Mouse (Mus musculus): ENCODE data around the gene Sin3b. TPM values are rescaled to one million over a fixed set of nuclear protein-coding genes. Genes with fewer than 3 reads are reported as not detected.

Sin3b gene
- polyA plus RNA-seq, 1 experiment from 2014 or later = 110 TPM

DNA sequence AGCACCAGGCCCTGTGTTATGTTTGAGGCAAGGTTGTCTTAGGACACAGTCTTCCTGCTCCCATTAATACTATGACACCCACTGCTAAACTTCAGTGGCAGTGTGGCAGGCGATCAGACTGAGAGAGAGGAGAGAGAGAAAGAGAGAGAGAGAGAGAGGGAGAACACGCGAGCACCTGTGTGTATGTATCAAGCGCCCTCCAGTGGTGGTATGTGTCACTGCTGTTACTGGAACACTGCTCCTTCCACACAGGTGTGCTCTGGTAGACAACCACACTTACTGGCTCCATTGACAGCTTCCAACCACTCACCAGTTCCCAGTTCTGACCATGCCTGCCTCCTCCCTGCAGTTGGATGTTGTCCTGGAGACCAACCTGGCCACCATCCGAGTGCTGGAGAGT, 23.0 kb downstream of the Sin3b start:
- DNase-seq (ENCODE audit: low spot score) (no peak), ATAC-seq (replicated peaks; ENCODE audit: low FRiP score) (no peak)
- Histone ChIP-seq H3K27ac (ENCODE audit: low read depth, low read length) (no peak overlapping the region), H3K9me3 (ENCODE audit: control insufficient read depth, low read length) (no peaks in the 10 kb centered on the region), H3K4me2 (no peak overlapping the region), H3K9ac (ENCODE audit: low read depth, low read length) (no peak overlapping the region), H3K4me1 (replicated peaks; ENCODE audit: control insufficient read depth, insufficient read depth, low read length) (no peaks in the 10 kb centered on the region), H3K36me3 (ENCODE audit: control insufficient read depth, insufficient read depth, low read length) (peaks cover 38% of the 10 kb centered on the region), H3K4me3 (ENCODE audit: low read depth, low read length) (no peak overlapping the region), H3K27me3 (replicated peaks; ENCODE audit: control insufficient read depth, insufficient read depth, low read length) (no peaks in the 10 kb centered on the region)
- whole genome bisulfite sequencing = 58% methylated on average over 5 of the region's 5 CpGs

DNA sequence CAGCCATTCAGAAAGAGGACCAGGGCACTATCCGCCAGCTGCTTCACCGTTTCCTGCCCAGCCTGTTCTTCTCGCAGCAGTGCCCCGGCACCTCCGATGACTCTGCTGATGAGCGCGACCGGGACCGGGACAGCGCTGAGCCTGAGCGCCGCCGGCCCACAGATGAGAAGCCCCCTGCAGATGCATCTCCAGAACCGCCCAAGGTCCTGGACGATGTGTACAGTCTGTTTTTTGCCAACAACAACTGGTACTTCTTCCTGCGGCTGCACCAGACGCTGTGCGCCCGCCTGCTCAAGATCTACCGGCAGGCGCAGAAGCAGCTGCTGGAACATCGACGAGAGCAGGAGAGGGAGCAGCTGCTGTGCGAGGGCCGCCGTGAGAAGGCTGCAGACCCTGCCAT, 26.8 kb downstream of the Sin3b start:
- 91% methylated on average over 26 of the region's 26 CpGs for WGBS
- no peak for ATAC-seq (replicated peaks; ENCODE audit: low FRiP score)
- Histone ChIP-seq H3K36me3 (ENCODE audit: control insufficient read depth, insufficient read depth, low read length) (peaks cover 51% of the 10 kb centered on the region), H3K27ac (ENCODE audit: low read depth, low read length) (no peak overlapping the region), H3K4me1 (replicated peaks; ENCODE audit: control insufficient read depth, insufficient read depth, low read length) (no peaks in the 10 kb centered on the region), H3K27me3 (replicated peaks; ENCODE audit: control insufficient read depth, insufficient read depth, low read length) (no peaks in the 10 kb centered on the region), H3K9me3 (ENCODE audit: control insufficient read depth, low read length) (no peaks in the 10 kb centered on the region), H3K9ac (ENCODE audit: low read depth, low read length) (no peak overlapping the region), H3K4me3 (ENCODE audit: low read depth, low read length) (no peak overlapping the region), H3K4me2 (no peak overlapping the region)
- peak; percentile 22 for DNase-seq (ENCODE audit: low spot score)

DNA sequence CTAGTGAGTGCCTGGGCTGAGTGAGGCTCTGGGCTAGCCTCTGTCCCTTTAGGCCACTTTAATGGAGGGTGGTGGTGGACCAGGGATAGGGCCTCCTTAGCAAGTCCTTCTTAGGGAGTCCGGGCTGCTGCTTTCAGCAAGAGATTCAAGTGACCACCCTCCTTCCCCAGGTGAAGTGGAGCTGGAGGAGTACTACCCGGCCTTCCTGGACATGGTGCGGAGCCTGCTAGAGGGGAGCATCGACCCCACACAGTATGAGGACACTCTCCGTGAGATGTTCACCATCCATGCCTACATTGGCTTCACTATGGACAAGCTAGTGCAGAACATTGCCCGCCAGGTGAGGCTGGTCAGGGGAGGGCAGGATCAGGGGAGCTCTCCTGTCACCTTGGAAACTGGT, 27.2 kb downstream of the Sin3b start:
- no peak overlapping the region for H3K4me3 ChIP-seq (ENCODE audit: low read depth, low read length)
- H3K27ac ChIP-seq (ENCODE audit: low read depth, low read length) = no peak overlapping the region
- H3K4me2 ChIP-seq = no peak overlapping the region
- peaks cover 49% of the 10 kb centered on the region for H3K36me3 ChIP-seq (ENCODE audit: control insufficient read depth, insufficient read depth, low read length)
- H3K27me3 ChIP-seq (replicated peaks; ENCODE audit: control insufficient read depth, insufficient read depth, low read length) = no peaks in the 10 kb centered on the region
- DNase-seq (ENCODE audit: low spot score) (peak; percentile 10), ATAC-seq (replicated peaks; ENCODE audit: low FRiP score) (no peak)
- H3K4me1 ChIP-seq (replicated peaks; ENCODE audit: control insufficient read depth, insufficient read depth, low read length) = no peaks in the 10 kb centered on the region
- H3K9me3 ChIP-seq (ENCODE audit: control insufficient read depth, low read length) = no peaks in the 10 kb centered on the region
- 90% methylated on average over 6 of the region's 6 CpGs for WGBS
- no peak overlapping the region for H3K9ac ChIP-seq (ENCODE audit: low read depth, low read length)

DNA sequence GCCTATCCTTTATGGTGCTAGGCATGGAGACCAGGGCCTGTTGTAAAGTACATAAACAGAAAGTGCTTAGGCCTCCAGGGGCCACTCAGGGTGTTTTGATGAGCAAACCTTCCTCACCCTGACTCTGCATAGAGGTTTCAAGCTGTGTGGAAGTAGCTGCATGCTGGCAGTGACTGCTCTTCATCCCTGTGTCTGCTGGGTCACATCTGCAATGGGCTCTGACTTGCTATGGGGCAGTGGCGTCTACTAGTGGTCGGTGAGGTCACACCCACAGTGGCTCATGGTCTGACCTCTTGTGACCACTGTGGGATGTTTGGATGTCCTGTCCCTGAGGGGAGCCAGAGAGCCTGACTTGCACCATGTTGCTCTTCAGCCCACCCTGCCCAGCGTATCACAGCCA, 28.0 kb downstream of the Sin3b start:
- no peak overlapping the region for H3K4me3 ChIP-seq (ENCODE audit: low read depth, low read length)
- H3K9ac ChIP-seq (ENCODE audit: low read depth, low read length) = no peak overlapping the region
- DNase-seq (ENCODE audit: low spot score) = no peak

DNA sequence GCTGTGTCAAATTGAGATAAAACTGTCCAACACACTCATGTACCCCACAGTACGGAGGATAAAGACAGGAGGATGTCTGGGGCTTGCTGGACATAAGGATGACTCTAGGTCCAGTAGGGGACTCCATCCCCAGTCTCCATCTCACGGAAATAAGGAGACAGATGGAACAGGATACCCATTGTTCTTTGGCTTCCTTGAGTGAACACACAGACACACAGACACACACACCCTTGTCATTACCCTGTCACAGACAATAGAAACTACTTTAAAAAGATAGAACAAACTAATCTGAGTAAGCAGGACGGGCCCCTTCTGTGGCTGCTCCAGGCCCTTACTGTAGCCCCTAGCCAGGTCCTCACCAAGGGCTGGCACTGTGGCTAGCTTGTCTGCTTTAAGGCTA, 29.2 kb downstream of the Sin3b start:
- H3K9ac ChIP-seq (ENCODE audit: low read depth, low read length) = no peak overlapping the region
- DNase-seq (ENCODE audit: low spot score) (peak; percentile 24), ATAC-seq (replicated peaks; ENCODE audit: low FRiP score) (no peak)
- H3K9me3 ChIP-seq (ENCODE audit: control insufficient read depth, low read length) = no peaks in the 10 kb centered on the region
- H3K4me3 ChIP-seq (ENCODE audit: low read depth, low read length) = no peak overlapping the region
- no peaks in the 10 kb centered on the region for H3K27me3 ChIP-seq (replicated peaks; ENCODE audit: control insufficient read depth, insufficient read depth, low read length)
- peaks cover 54% of the 10 kb centered on the region for H3K36me3 ChIP-seq (ENCODE audit: control insufficient read depth, insufficient read depth, low read length)
- no peak overlapping the region for H3K27ac ChIP-seq (ENCODE audit: low read depth, low read length)
- no peaks in the 10 kb centered on the region for H3K4me1 ChIP-seq (replicated peaks; ENCODE audit: control insufficient read depth, insufficient read depth, low read length)
- 79% methylated on average over 3 of the region's 3 CpGs for WGBS
- H3K4me2 ChIP-seq = no peak overlapping the region

More for the DNA sequence above, 28.0 kb downstream of the Sin3b start:
- H3K27me3 ChIP-seq (replicated peaks; ENCODE audit: control insufficient read depth, insufficient read depth, low read length) = no peaks in the 10 kb centered on the region
- no peaks in the 10 kb centered on the region for H3K4me1 ChIP-seq (replicated peaks; ENCODE audit: control insufficient read depth, insufficient read depth, low read length)
- H3K4me2 ChIP-seq = no peak overlapping the region
- no peak overlapping the region for H3K27ac ChIP-seq (ENCODE audit: low read depth, low read length)
- 83% methylated on average over 3 of the region's 3 CpGs for WGBS
- peaks cover 51% of the 10 kb centered on the region for H3K36me3 ChIP-seq (ENCODE audit: control insufficient read depth, insufficient read depth, low read length)
- ATAC-seq (replicated peaks; ENCODE audit: low FRiP score) = no peak
- H3K9me3 ChIP-seq (ENCODE audit: control insufficient read depth, low read length) = no peaks in the 10 kb centered on the region

GRCm38 (mm10) chr8:72753165-72753564, 30.1 kb downstream of the Sin3b start:
- 94% methylated on average over 9 of the region's 9 CpGs for WGBS
- Histone ChIP-seq H3K9ac (ENCODE audit: low read depth, low read length) (no peak overlapping the region), H3K4me2 (no peak overlapping the region), H3K4me3 (ENCODE audit: low read depth, low read length) (no peak overlapping the region), H3K36me3 (ENCODE audit: control insufficient read depth, insufficient read depth, low read length) (peaks cover 52% of the 10 kb centered on the region), H3K27ac (ENCODE audit: low read depth, low read length) (no peak overlapping the region), H3K9me3 (ENCODE audit: control insufficient read depth, low read length) (no peaks in the 10 kb centered on the region), H3K27me3 (replicated peaks; ENCODE audit: control insufficient read depth, insufficient read depth, low read length) (no peaks in the 10 kb centered on the region), H3K4me1 (replicated peaks; ENCODE audit: control insufficient read depth, insufficient read depth, low read length) (no peaks in the 10 kb centered on the region)
- ATAC-seq (replicated peaks; ENCODE audit: low FRiP score) (no peak), DNase-seq (ENCODE audit: low spot score) (peak; percentile 25)

- Histone ChIP-seq H3K9ac (ENCODE audit: low read depth, low read length) (no peak overlapping the region), H3K4me1 (replicated peaks; ENCODE audit: control insufficient read depth, insufficient read depth, low read length) (no peaks in the 10 kb centered on the region), H3K4me2 (no peak overlapping the region), H3K4me3 (ENCODE audit: low read depth, low read length) (no peak overlapping the region), H3K9me3 (ENCODE audit: control insufficient read depth, low read length) (no peaks in the 10 kb centered on the region), H3K27ac (ENCODE audit: low read depth, low read length) (no peak overlapping the region), H3K36me3 (ENCODE audit: control insufficient read depth, insufficient read depth, low read length) (peaks cover 47% of the 10 kb centered on the region), H3K27me3 (replicated peaks; ENCODE audit: control insufficient read depth, insufficient read depth, low read length) (no peaks in the 10 kb centered on the region)
- ATAC-seq (replicated peaks; ENCODE audit: low FRiP score) (no peak), DNase-seq (ENCODE audit: low spot score) (peak; percentile 24)
- 87% methylated on average over 2 of the region's 2 CpGs for WGBS
These were observed 30.7 kb downstream of the Sin3b start for GRCm38 (mm10) chr8:72753781-72754180.

GRCm38 (mm10) chr8:72756031-72756430, 32.9 kb downstream of the Sin3b start:
- no peak overlapping the region for H3K4me3 ChIP-seq (ENCODE audit: low read depth, low read length)
- no peak overlapping the region for H3K9ac ChIP-seq (ENCODE audit: low read depth, low read length)
- H3K36me3 ChIP-seq (ENCODE audit: control insufficient read depth, insufficient read depth, low read length) = peaks cover 31% of the 10 kb centered on the region
- DNase-seq (ENCODE audit: low spot score) = peak; percentile 20
- H3K27me3 ChIP-seq (replicated peaks; ENCODE audit: control insufficient read depth, insufficient read depth, low read length) = no peaks in the 10 kb centered on the region
- no peak for ATAC-seq (replicated peaks; ENCODE audit: low FRiP score)
- 93% methylated on average over 2 of the region's 2 CpGs for WGBS
- H3K4me1 ChIP-seq (replicated peaks; ENCODE audit: control insufficient read depth, insufficient read depth, low read length) = no peaks in the 10 kb centered on the region; the same call in 1 of the 2 replicates
- H3K27ac ChIP-seq (ENCODE audit: low read depth, low read length) = no peak overlapping the region
- H3K4me2 ChIP-seq = no peak overlapping the region
- no peaks in the 10 kb centered on the region for H3K9me3 ChIP-seq (ENCODE audit: control insufficient read depth, low read length)

DNA sequence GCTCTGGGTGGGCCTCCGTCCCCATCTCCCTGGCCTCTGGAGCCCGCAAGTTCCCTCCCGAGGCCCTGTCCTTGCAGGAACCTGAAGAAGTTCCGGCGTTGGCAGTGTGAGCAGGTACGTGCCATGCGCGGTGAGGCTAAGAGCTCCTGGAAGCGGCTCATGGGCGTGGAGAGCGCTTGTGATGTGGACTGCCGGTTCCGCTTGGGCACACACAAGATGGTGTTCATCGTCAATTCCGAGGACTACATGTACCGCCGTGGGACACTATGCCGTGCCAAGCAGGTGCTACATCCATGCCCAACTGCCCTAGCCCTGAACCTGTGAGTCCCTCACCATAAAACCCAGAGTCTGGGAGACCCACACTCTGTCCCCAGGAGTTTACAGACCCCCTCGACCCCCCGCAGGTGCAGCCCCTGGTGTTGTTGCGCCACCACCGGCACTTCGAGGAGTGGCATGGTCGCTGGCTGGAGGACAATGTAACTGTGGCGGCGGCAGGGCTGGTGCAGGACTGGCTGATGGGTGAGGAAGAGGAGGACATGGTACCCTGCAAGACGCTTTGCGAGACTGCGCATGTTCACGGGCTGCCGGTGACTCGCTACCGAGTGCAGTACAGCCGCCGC, 33.8 kb downstream of the Sin3b start:
- 97% methylated on average over 35 of the region's 35 CpGs for whole genome bisulfite sequencing
- ATAC-seq (replicated peaks; ENCODE audit: low FRiP score) = no peak
- peak; percentile 28 for DNase-seq (ENCODE audit: low spot score)
- Histone ChIP-seq H3K4me2 (no peak overlapping the region), H3K9me3 (ENCODE audit: control insufficient read depth, low read length) (no peaks in the 10 kb centered on the region), H3K27me3 (replicated peaks; ENCODE audit: control insufficient read depth, insufficient read depth, low read length) (no peaks in the 10 kb centered on the region), H3K27ac (ENCODE audit: low read depth, low read length) (no peak overlapping the region), H3K36me3 (ENCODE audit: control insufficient read depth, insufficient read depth, low read length) (peaks cover 31% of the 10 kb centered on the region), H3K4me1 (replicated peaks; ENCODE audit: control insufficient read depth, insufficient read depth, low read length) (no peaks in the 10 kb centered on the region; the same call in 1 of the 2 replicates), H3K4me3 (ENCODE audit: low read depth, low read length) (no peak overlapping the region), H3K9ac (ENCODE audit: low read depth, low read length) (no peak overlapping the region)
